Mouse (Mus musculus): ENCODE results near the gene Tgm5. TPM values are rescaled to one million over a fixed set of nuclear protein-coding genes. Genes with fewer than 3 reads are reported as not detected.
A peak's percentile ranks its signal among the peaks of the same experiment; 100 is the strongest.
"Not testable (repeated sequence)": the region's sequence is repeated elsewhere in the genome, so short reads cannot be mapped to it uniquely, and the experiment has no call there.

The Tgm5 gene
- polyA plus RNA-seq, 1 experiment from 2014 or later = not detected

- ATAC-seq (ENCODE audit: insufficient read depth) = no peak
- 33% methylated on average over 5 of the region's 5 CpGs for WGBS (ENCODE audit: insufficient replicate concordance)
- Histone ChIP-seq H3K9ac (no peak overlapping the region), H3K27ac (replicated peaks) (no peak overlapping the region), H3K4me3 (replicated peaks) (no peak overlapping the region), H3K4me2 (no peak overlapping the region), H3K27me3 (peaks cover 9% of the 10 kb centered on the region), H3K36me3 (replicated peaks) (no peaks in the 10 kb centered on the region), H3K9me3 (replicated peaks) (no peaks in the 10 kb centered on the region), H3K4me1 (replicated peaks) (peaks cover 21% of the 10 kb centered on the region)
Observed at GRCm38 (mm10) chr2:121041098-121041497, 44.5 kb downstream of the Tgm5 start.

- ATAC-seq (ENCODE audit: insufficient read depth) = no peak
- WGBS (ENCODE audit: insufficient replicate concordance) = 92% methylated on average over 1 of the region's 1 CpGs
- no peak overlapping the region for H3K27ac ChIP-seq (replicated peaks)
- peaks cover 4% of the 10 kb centered on the region; the same call in 1 of the 2 replicates for H3K27me3 ChIP-seq
- peaks cover 12% of the 10 kb centered on the region for H3K36me3 ChIP-seq (replicated peaks)
- H3K4me1 ChIP-seq (replicated peaks) = peaks cover 27% of the 10 kb centered on the region
- no peak overlapping the region for H3K9ac ChIP-seq
- no peaks in the 10 kb centered on the region for H3K9me3 ChIP-seq (replicated peaks)
- H3K4me2 ChIP-seq = no peak overlapping the region
- no peak overlapping the region for H3K4me3 ChIP-seq (replicated peaks)
Observed at GRCm38 (mm10) chr2:121039382-121039781, 46.3 kb downstream of the Tgm5 start.

GRCm38 (mm10) chr2:121038851-121039250 is 46.8 kb downstream of the Tgm5 start:
- 94% methylated on average over 1 of the region's 1 CpGs for WGBS (ENCODE audit: insufficient replicate concordance)
- peaks cover 31% of the 10 kb centered on the region for H3K4me1 ChIP-seq (replicated peaks)
- H3K27ac ChIP-seq (replicated peaks) = peak overlapping the region; percentile 49
- H3K9me3 ChIP-seq (replicated peaks); H3K4me3 ChIP-seq (replicated peaks); ATAC-seq (ENCODE audit: insufficient read depth); H3K27me3 ChIP-seq; H3K9ac ChIP-seq: not testable (repeated sequence)
- H3K36me3 ChIP-seq (replicated peaks) = peaks cover 18% of the 10 kb centered on the region
- 0 out of 2 replicates have a peak overlapping the region, but pooled peaks have one; percentile 6 for H3K4me2 ChIP-seq

GRCm38 (mm10) chr2:121036733-121037341 is 48.8 kb downstream of the Tgm5 start, which contains the start of gene Epb42:
TSS of gene Epb42 (minus strand) at chr2:121037072.
- Histone ChIP-seq H3K27ac (replicated peaks) (peak within 1 kb of the TSS; percentile 97), H3K36me3 (replicated peaks) (peaks cover 38% of the 10 kb centered on the region), H3K9me3 (replicated peaks) (no peaks in the 10 kb centered on the region), H3K4me2 (peak within 1 kb of the TSS; percentile 66), H3K9ac (peak within 1 kb of the TSS; percentile 75), H3K4me1 (replicated peaks) (peaks cover 49% of the 10 kb centered on the region), H3K27me3 (no peaks in the 10 kb centered on the region), H3K4me3 (replicated peaks) (peak within 1 kb of the TSS; percentile 66)
- WGBS (ENCODE audit: insufficient replicate concordance) = 9% methylated on average over 5 of the region's 5 CpGs
- peak; percentile 99 for ATAC-seq (ENCODE audit: insufficient read depth)

- Histone ChIP-seq H3K4me2 (no peak overlapping the region), H3K27me3 (no peaks in the 10 kb centered on the region), H3K27ac (replicated peaks) (no peak overlapping the region), H3K9ac (no peak overlapping the region), H3K4me1 (replicated peaks) (peaks cover 12% of the 10 kb centered on the region), H3K4me3 (replicated peaks) (no peak overlapping the region), H3K9me3 (replicated peaks) (no peaks in the 10 kb centered on the region), H3K36me3 (replicated peaks) (peaks cover 97% of the 10 kb centered on the region)
- no peak for ATAC-seq (ENCODE audit: insufficient read depth)
- 71% methylated on average over 5 of the region's 5 CpGs for WGBS (ENCODE audit: insufficient replicate concordance)
Observed at GRCm38 (mm10) chr2:121022918-121023317, 62.7 kb downstream of the Tgm5 start.

GRCm38 (mm10) chr2:121017151-121017550 is 68.5 kb downstream of the Tgm5 start:
- 89% methylated on average over 1 of the region's 1 CpGs for WGBS (ENCODE audit: insufficient replicate concordance)
- Histone ChIP-seq H3K36me3 (replicated peaks) (peaks cover 81% of the 10 kb centered on the region), H3K27me3 (no peaks in the 10 kb centered on the region), H3K27ac (replicated peaks) (no peak overlapping the region), H3K9ac (no peak overlapping the region), H3K4me3 (replicated peaks) (no peak overlapping the region), H3K4me1 (replicated peaks) (no peaks in the 10 kb centered on the region), H3K4me2 (no peak overlapping the region), H3K9me3 (replicated peaks) (no peaks in the 10 kb centered on the region)
- no peak for ATAC-seq (ENCODE audit: insufficient read depth)

- WGBS (ENCODE audit: insufficient replicate concordance) = 87% methylated on average over 9 of the region's 9 CpGs
Observed at GRCm38 (mm10) chr2:121016226-121016625, 69.4 kb downstream of the Tgm5 start.

GRCm38 (mm10) chr2:121015507-121015906 is 70.1 kb downstream of the Tgm5 start:
- H3K4me1 ChIP-seq (replicated peaks) = 0 out of 2 replicates have a peak, but pooled peaks cover 1% of the 10 kb centered on the region
- no peaks in the 10 kb centered on the region for H3K27me3 ChIP-seq
- H3K4me3 ChIP-seq (replicated peaks) = no peak overlapping the region
- H3K36me3 ChIP-seq (replicated peaks) = peaks cover 77% of the 10 kb centered on the region
- no peak for ATAC-seq (ENCODE audit: insufficient read depth)
- no peak overlapping the region for H3K9ac ChIP-seq
- H3K9me3 ChIP-seq (replicated peaks) = no peaks in the 10 kb centered on the region
- no peak overlapping the region for H3K27ac ChIP-seq (replicated peaks)
- no peak overlapping the region for H3K4me2 ChIP-seq
- WGBS (ENCODE audit: insufficient replicate concordance) = 70% methylated on average over 2 of the region's 2 CpGs

More at GRCm38 (mm10) chr2:121016226-121016625, 69.4 kb downstream of the Tgm5 start:
- H3K27ac ChIP-seq (replicated peaks) = no peak overlapping the region
- H3K4me3 ChIP-seq (replicated peaks) = no peak overlapping the region
- H3K27me3 ChIP-seq = no peaks in the 10 kb centered on the region
- H3K4me1 ChIP-seq (replicated peaks) = no peaks in the 10 kb centered on the region
- no peak for ATAC-seq (ENCODE audit: insufficient read depth)
- peaks cover 79% of the 10 kb centered on the region for H3K36me3 ChIP-seq (replicated peaks)
- no peaks in the 10 kb centered on the region for H3K9me3 ChIP-seq (replicated peaks)
- H3K9ac ChIP-seq = no peak overlapping the region
- H3K4me2 ChIP-seq = no peak overlapping the region

- Histone ChIP-seq H3K27me3 (no peaks in the 10 kb centered on the region), H3K9me3 (replicated peaks) (no peaks in the 10 kb centered on the region), H3K4me3 (replicated peaks) (no peak overlapping the region), H3K9ac (no peak overlapping the region), H3K27ac (replicated peaks) (no peak overlapping the region), H3K36me3 (replicated peaks) (peaks cover 52% of the 10 kb centered on the region), H3K4me1 (replicated peaks) (peaks cover 22% of the 10 kb centered on the region), H3K4me2 (no peak overlapping the region)
- WGBS (ENCODE audit: insufficient replicate concordance) = 84% methylated on average over 9 of the region's 9 CpGs
- ATAC-seq (ENCODE audit: insufficient read depth) = no peak
Observed at GRCm38 (mm10) chr2:121012676-121013075, 73.0 kb downstream of the Tgm5 start.

- WGBS (ENCODE audit: insufficient replicate concordance) = 18% methylated on average over 5 of the region's 5 CpGs
- Histone ChIP-seq H3K27me3 (no peaks in the 10 kb centered on the region), H3K9me3 (replicated peaks) (no peaks in the 10 kb centered on the region), H3K36me3 (replicated peaks) (peaks cover 28% of the 10 kb centered on the region), H3K27ac (replicated peaks) (peak overlapping the region; percentile 88), H3K4me3 (replicated peaks) (peak overlapping the region; percentile 88), H3K4me2 (peak overlapping the region; percentile 81), H3K9ac (peak overlapping the region; percentile 84), H3K4me1 (replicated peaks) (peaks cover 22% of the 10 kb centered on the region)
- ATAC-seq (ENCODE audit: insufficient read depth) = no peak
Observed at GRCm38 (mm10) chr2:121009071-121009677, 76.5 kb downstream of the Tgm5 start.

GRCm38 (mm10) chr2:121008664-121009007 is 77.0 kb downstream of the Tgm5 start:
- Histone ChIP-seq H3K4me3 (replicated peaks) (peak overlapping the region; percentile 88), H3K27me3 (no peaks in the 10 kb centered on the region), H3K27ac (replicated peaks) (peak overlapping the region; percentile 88), H3K4me1 (replicated peaks) (peaks cover 22% of the 10 kb centered on the region), H3K9ac (peak overlapping the region; percentile 84), H3K9me3 (replicated peaks) (no peaks in the 10 kb centered on the region), H3K4me2 (peak overlapping the region; percentile 81), H3K36me3 (replicated peaks) (peaks cover 24% of the 10 kb centered on the region)
- under 1% methylated on average over 12 of the region's 12 CpGs for WGBS (ENCODE audit: insufficient replicate concordance)
- peak; percentile 50 for ATAC-seq (ENCODE audit: insufficient read depth)
